Comparison of ENCODE assay signal across 7 mouse cellular contexts in genomic region chr19:41934124-41934523, GRCm38 (mm10). TPM values are rescaled to one million over a fixed set of nuclear protein-coding genes. Genes with fewer than 3 reads are reported as not detected.
DNase-seq lines count a peak whose midpoint lies in the region; ATAC-seq and TF ChIP-seq lines count a peak whose summit lies in the region.

No protein-coding gene starts in this region.

- no peaks in the 10 kb centered on the region for H3K27me3 ChIP-seq in megakaryocyte, embryonic 14.5 days (replicated peaks)
- no peaks in the 10 kb centered on the region for H3K27me3 ChIP-seq in forebrain, embryonic 10.5 days (ENCODE audit: poor library complexity, severe bottlenecking)
- H3K27me3 ChIP-seq in liver, embryonic 11.5 days (replicated peaks; ENCODE audit: control insufficient read depth, insufficient read depth, low read length) = no peaks in the 10 kb centered on the region
- H3K27me3 ChIP-seq in stomach, postnatal 0 days (ENCODE audit: control insufficient read depth, insufficient read depth, low read length) = no peaks in the 10 kb centered on the region

- H3K4me2 ChIP-seq in liver, embryonic 11.5 days = peak overlapping the region; percentile 94
- H3K4me2 ChIP-seq in stomach, postnatal 0 days (replicated peaks; ENCODE audit: low read depth) = peak overlapping the region; percentile 69

- TF ChIP-seq CTCF in stomach, postnatal 0 days (IDR thresholded peaks at IDR 0.05; ENCODE audit: low read depth) = no peak

- peaks cover 52% of the 10 kb centered on the region for H3K36me3 ChIP-seq in megakaryocyte, embryonic 14.5 days (replicated peaks; ENCODE audit: low read length)
- H3K36me3 ChIP-seq in forebrain, embryonic 10.5 days (replicated peaks) = peaks cover 56% of the 10 kb centered on the region
- peaks cover 31% of the 10 kb centered on the region; the same call in 1 of the 2 replicates for H3K36me3 ChIP-seq in liver, embryonic 11.5 days (ENCODE audit: control insufficient read depth, insufficient read depth, low read length)
- peaks cover 11% of the 10 kb centered on the region; the same call in 1 of the 2 replicates for H3K36me3 ChIP-seq in stomach, postnatal 0 days (ENCODE audit: control insufficient read depth, insufficient read depth, low read length)

- peaks cover 52% of the 10 kb centered on the region for H3K4me1 ChIP-seq in megakaryocyte, embryonic 14.5 days
- peaks cover 25% of the 10 kb centered on the region for H3K4me1 ChIP-seq in forebrain, embryonic 10.5 days
- H3K4me1 ChIP-seq in liver, embryonic 11.5 days (replicated peaks; ENCODE audit: control insufficient read depth, insufficient read depth, low read length) = peaks cover 9% of the 10 kb centered on the region
- H3K4me1 ChIP-seq in stomach, postnatal 0 days (replicated peaks; ENCODE audit: control insufficient read depth, insufficient read depth) = no peaks in the 10 kb centered on the region; the same call in 1 of the 2 replicates

- H3K4me3 ChIP-seq in megakaryocyte, embryonic 14.5 days (replicated peaks) = peak overlapping the region; percentile 96
- peak overlapping the region; percentile 98 for H3K4me3 ChIP-seq in forebrain, embryonic 10.5 days
- peak overlapping the region; percentile 99 for H3K4me3 ChIP-seq in liver, embryonic 11.5 days (ENCODE audit: low read depth, low read length)
- peak overlapping the region; percentile 84 for H3K4me3 ChIP-seq in stomach, postnatal 0 days (ENCODE audit: low read depth, low read length)

- DNase-seq in forebrain, embryonic 10.5 days (ENCODE audit: extremely low spot score, low spot score) = no peak
- no peak for DNase-seq in liver, embryonic 11.5 days (ENCODE audit: low spot score)
- DNase-seq in stomach, postnatal 0 days (ENCODE audit: low spot score) = no peak
- DNase-seq in urinary bladder, postnatal 36 days (ENCODE audit: low spot score in 2 of 2) = no peak
- DNase-seq in urinary bladder, postnatal 14 days (ENCODE audit: low spot score) = no peak

- peak overlapping the region; percentile 86 for H3K27ac ChIP-seq in forebrain, embryonic 10.5 days
- H3K27ac ChIP-seq in liver, embryonic 11.5 days (ENCODE audit: low read depth, low read length) = no peak overlapping the region
- no peak overlapping the region for H3K27ac ChIP-seq in stomach, postnatal 0 days (replicated peaks)

- no peak for ATAC-seq in megakaryocyte, adult 5-6 weeks (ENCODE audit: poor library complexity, severe bottlenecking)
- ATAC-seq in liver, embryonic 11.5 days (replicated peaks; ENCODE audit: low FRiP score) = no peak
- no peak for ATAC-seq in stomach, postnatal 0 days (ENCODE audit: low FRiP score, low TSS enrichment)

- H3K9ac ChIP-seq in liver, embryonic 11.5 days (ENCODE audit: low read depth, low read length) = peak overlapping the region; percentile 82
- H3K9ac ChIP-seq in stomach, postnatal 0 days (ENCODE audit: low read length) = peak overlapping the region; percentile 77

- H3K9me3 ChIP-seq in megakaryocyte, embryonic 14.5 days = no peaks in the 10 kb centered on the region
- no peaks in the 10 kb centered on the region for H3K9me3 ChIP-seq in forebrain, embryonic 10.5 days
- no peaks in the 10 kb centered on the region for H3K9me3 ChIP-seq in liver, embryonic 11.5 days (ENCODE audit: control insufficient read depth, low read length)
- no peaks in the 10 kb centered on the region for H3K9me3 ChIP-seq in stomach, postnatal 0 days (ENCODE audit: control insufficient read depth, low read length)

- no peak for TF ChIP-seq EP300 in stomach, postnatal 0 days (optimal IDR thresholded peaks at IDR 0.05)

- 51% methylated on average over 6 of the region's 6 CpGs for WGBS in forebrain, embryonic 10.5 days
- WGBS in liver, embryonic 11.5 days = 27% methylated on average over 6 of the region's 6 CpGs
- 26% methylated on average over 6 of the region's 6 CpGs for WGBS in stomach, postnatal 0 days

RNA-seq across cellular contexts. Expression of gene Zdhhc16, which starts 0.8 kb away (rescaled TPM):
- polyA plus RNA-seq in megakaryocyte, embryonic 14.5 days (2012; ENCODE audit: insufficient read depth, low replicate concordance) = 18.8 and 25.3 TPM in 2 replicates
- 25.9 and 36.1 TPM in 2 replicates for total RNA-seq in megakaryocyte, adult 5-6 weeks (2015)
- total RNA-seq in megakaryocyte, adult 5-6 weeks (2017) = 22.4 and 26.4 TPM in 2 replicates
- 85.8 and 92.4 TPM in 2 replicates for polyA plus RNA-seq in forebrain, embryonic 10.5 days (2016; fragmentation: Nextera tagmentation; extraction: Ambion mirVana)
- polyA plus RNA-seq in liver, embryonic 11.5 days (2014; fragmentation: Nextera tagmentation; extraction: Ambion mirVana) = 58.9 and 63.0 TPM in 2 replicates
- 37.4 and 42.0 TPM in 2 replicates for polyA plus RNA-seq in stomach, postnatal 0 days (2015; fragmentation: Nextera tagmentation; extraction: Ambion mirVana)

RNA-seq across cellular contexts. Expression of gene Exosc1, which starts 0.9 kb away (rescaled TPM):
- polyA plus RNA-seq in megakaryocyte, embryonic 14.5 days (2012; ENCODE audit: insufficient read depth, low replicate concordance) = 5.4 and 13.5 TPM in 2 replicates
- 37.0 and 38.6 TPM in 2 replicates for total RNA-seq in megakaryocyte, adult 5-6 weeks (2015)
- 29.3 and 40.2 TPM in 2 replicates for total RNA-seq in megakaryocyte, adult 5-6 weeks (2017)
- polyA plus RNA-seq in forebrain, embryonic 10.5 days (2016; fragmentation: Nextera tagmentation; extraction: Ambion mirVana) = 101 and 103 TPM in 2 replicates
- 101 and 109 TPM in 2 replicates for polyA plus RNA-seq in liver, embryonic 11.5 days (2014; fragmentation: Nextera tagmentation; extraction: Ambion mirVana)
- polyA plus RNA-seq in stomach, postnatal 0 days (2015; fragmentation: Nextera tagmentation; extraction: Ambion mirVana) = 46.4 and 47.2 TPM in 2 replicates

RNA-seq across cellular contexts. Expression of gene Pgam1, which starts 22.4 kb away (rescaled TPM):
- 654 and 1,266 TPM in 2 replicates for polyA plus RNA-seq in megakaryocyte, embryonic 14.5 days (2012; ENCODE audit: insufficient read depth, low replicate concordance)
- total RNA-seq in megakaryocyte, adult 5-6 weeks (2015) = 587 and 602 TPM in 2 replicates
- total RNA-seq in megakaryocyte, adult 5-6 weeks (2017) = 254 and 291 TPM in 2 replicates
- 1,170 and 1,238 TPM in 2 replicates for polyA plus RNA-seq in forebrain, embryonic 10.5 days (2016; fragmentation: Nextera tagmentation; extraction: Ambion mirVana)
- 871 and 874 TPM in 2 replicates for polyA plus RNA-seq in liver, embryonic 11.5 days (2014; fragmentation: Nextera tagmentation; extraction: Ambion mirVana)
- polyA plus RNA-seq in stomach, postnatal 0 days (2015; fragmentation: Nextera tagmentation; extraction: Ambion mirVana) = 334 and 339 TPM in 2 replicates

RNA-seq across cellular contexts. Expression of gene Rrp12, which starts 38.2 kb away (rescaled TPM):
- 8.9 and 14.4 TPM in 2 replicates for polyA plus RNA-seq in megakaryocyte, embryonic 14.5 days (2012; ENCODE audit: insufficient read depth, low replicate concordance)
- 2.3 and 3.4 TPM in 2 replicates for total RNA-seq in megakaryocyte, adult 5-6 weeks (2015)
- 4.6 and 5.1 TPM in 2 replicates for total RNA-seq in megakaryocyte, adult 5-6 weeks (2017)
- polyA plus RNA-seq in forebrain, embryonic 10.5 days (2016; fragmentation: Nextera tagmentation; extraction: Ambion mirVana) = 43.8 and 43.9 TPM in 2 replicates
- 29.5 and 34.0 TPM in 2 replicates for polyA plus RNA-seq in liver, embryonic 11.5 days (2014; fragmentation: Nextera tagmentation; extraction: Ambion mirVana)
- polyA plus RNA-seq in stomach, postnatal 0 days (2015; fragmentation: Nextera tagmentation; extraction: Ambion mirVana) = 6.3 and 6.4 TPM in 2 replicates

RNA-seq across cellular contexts. Expression of gene Mms19, which starts 46.8 kb away (rescaled TPM):
- 6.0 and 14.4 TPM in 2 replicates for polyA plus RNA-seq in megakaryocyte, embryonic 14.5 days (2012; ENCODE audit: insufficient read depth, low replicate concordance)
- 18.5 and 24.7 TPM in 2 replicates for total RNA-seq in megakaryocyte, adult 5-6 weeks (2015)
- 21.7 and 33.8 TPM in 2 replicates for total RNA-seq in megakaryocyte, adult 5-6 weeks (2017)
- polyA plus RNA-seq in forebrain, embryonic 10.5 days (2016; fragmentation: Nextera tagmentation; extraction: Ambion mirVana) = 35.3 and 42.3 TPM in 2 replicates
- 27.9 and 29.1 TPM in 2 replicates for polyA plus RNA-seq in liver, embryonic 11.5 days (2014; fragmentation: Nextera tagmentation; extraction: Ambion mirVana)
- polyA plus RNA-seq in stomach, postnatal 0 days (2015; fragmentation: Nextera tagmentation; extraction: Ambion mirVana) = 10.2 and 11.7 TPM in 2 replicates
